Mouse (Mus musculus): ENCODE data around the gene Sbno2. TPM values are rescaled to one million over a fixed set of nuclear protein-coding genes. Genes with fewer than 3 reads are reported as not detected.
A peak's percentile ranks its signal among the peaks of the same experiment; 100 is the strongest.

The Sbno2 gene
- total RNA-seq, 2 experiments from 2014 or later: 5.6 to 6.7 TPM

GRCm38 (mm10) chr10:80141786-80142529 is 36.6 kb upstream of the Sbno2 start:
- DNase-seq: peak; percentile 94

- peak; percentile 96 for DNase-seq
These were observed 35.9 kb upstream of the Sbno2 start for GRCm38 (mm10) chr10:80141243-80141642.

- DNase-seq: no peak
These were observed 35.3 kb upstream of the Sbno2 start, which contains the start of gene Cbarp for GRCm38 (mm10) chr10:80140666-80141035. Gene Cbarp, minus strand, starts transcription at chr10:80140835.

GRCm38 (mm10) chr10:80139975-80140665 is 34.7 kb upstream of the Sbno2 start:
- DNase-seq: no peak

GRCm38 (mm10) chr10:80139439-80139775 is 34.0 kb upstream of the Sbno2 start:
- no peak for DNase-seq

GRCm38 (mm10) chr10:80138553-80139438 is 33.4 kb upstream of the Sbno2 start, which contains the start of gene Atp5d:
Gene Atp5d, plus strand, starts transcription at chr10:80138632.
- peak; percentile 58 for DNase-seq

- no peak for DNase-seq
These were observed 32.5 kb upstream of the Sbno2 start for GRCm38 (mm10) chr10:80137626-80138552.

GRCm38 (mm10) chr10:80136952-80137625 is 31.7 kb upstream of the Sbno2 start:
- DNase-seq: no peak

GRCm38 (mm10) chr10:80136179-80136951 is 31.0 kb upstream of the Sbno2 start:
- DNase-seq: no peak

GRCm38 (mm10) chr10:80135641-80136040 is 30.3 kb upstream of the Sbno2 start:
- DNase-seq: no peak

DNA sequence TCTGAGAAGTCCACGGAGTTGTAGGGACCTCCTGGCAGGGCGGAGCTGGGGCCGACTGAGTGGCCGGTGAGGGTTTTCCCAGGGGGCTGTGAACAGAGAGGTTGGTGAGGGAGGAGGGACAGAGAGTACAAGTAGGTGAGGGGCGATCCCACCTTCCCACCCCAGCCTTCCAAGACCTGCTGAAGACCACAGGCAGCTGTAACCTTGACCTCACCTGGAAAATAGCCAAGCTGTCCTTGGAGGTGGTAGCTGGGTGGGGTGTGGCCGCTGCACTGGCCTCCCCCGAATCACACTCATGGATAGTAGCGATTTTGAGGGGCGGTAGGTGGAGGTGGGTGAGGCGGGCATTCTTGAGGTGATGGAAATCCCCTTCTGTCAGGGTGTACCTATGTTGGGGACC is 29.8 kb upstream of the Sbno2 start:
- no peak for DNase-seq

DNA sequence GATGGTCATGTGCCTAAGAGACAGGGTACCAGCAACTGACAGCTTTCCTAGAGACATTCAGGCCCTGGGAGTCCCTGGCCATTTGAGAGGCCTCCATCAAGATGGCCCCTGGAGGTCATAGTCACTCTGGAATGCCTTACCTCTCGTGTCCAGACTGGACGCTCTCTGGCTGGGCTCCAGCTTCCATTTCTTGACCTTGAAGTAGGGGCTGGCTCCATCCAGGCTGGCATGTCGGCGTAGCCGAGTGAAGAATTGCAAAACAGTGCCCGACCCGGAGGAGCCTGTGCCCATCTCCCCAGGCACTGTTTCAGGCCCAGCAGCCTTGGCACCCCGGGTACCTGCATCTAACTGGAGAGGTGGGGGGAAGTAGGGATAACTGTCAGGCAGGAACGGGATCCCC is 29.1 kb upstream of the Sbno2 start:
- DNase-seq: no peak

DNA sequence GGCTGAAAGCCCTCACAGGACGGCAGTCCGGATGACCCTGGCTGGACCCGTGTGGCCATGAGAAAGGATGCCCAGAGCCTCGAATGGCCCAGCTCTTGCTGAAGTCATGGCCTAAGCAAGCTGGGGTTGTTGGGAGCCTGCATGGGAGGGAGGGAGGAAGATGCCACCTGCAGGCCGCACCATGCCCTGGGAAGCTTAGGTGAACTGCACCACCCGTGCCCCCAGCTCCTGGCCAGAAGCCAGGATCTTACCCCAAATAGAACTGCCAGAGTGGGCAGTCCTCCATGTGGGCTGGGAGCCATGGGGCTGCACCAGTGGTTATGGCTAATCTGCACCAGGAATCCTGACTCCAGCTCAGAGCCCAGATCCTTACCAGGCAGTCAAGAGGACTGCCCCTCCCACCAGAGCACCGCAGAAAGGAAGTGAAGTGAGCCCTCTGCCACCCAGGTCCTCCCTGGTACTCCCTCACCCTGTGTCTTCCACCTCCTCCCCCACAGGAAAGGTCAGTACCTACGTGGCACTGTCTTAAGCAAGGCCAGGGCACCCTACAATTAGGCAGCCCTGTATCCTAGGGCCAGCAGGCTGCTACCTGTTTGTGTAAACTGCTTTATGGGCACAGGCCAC is 28.0 kb upstream of the Sbno2 start:
- peak; percentile 54 for DNase-seq

DNA sequence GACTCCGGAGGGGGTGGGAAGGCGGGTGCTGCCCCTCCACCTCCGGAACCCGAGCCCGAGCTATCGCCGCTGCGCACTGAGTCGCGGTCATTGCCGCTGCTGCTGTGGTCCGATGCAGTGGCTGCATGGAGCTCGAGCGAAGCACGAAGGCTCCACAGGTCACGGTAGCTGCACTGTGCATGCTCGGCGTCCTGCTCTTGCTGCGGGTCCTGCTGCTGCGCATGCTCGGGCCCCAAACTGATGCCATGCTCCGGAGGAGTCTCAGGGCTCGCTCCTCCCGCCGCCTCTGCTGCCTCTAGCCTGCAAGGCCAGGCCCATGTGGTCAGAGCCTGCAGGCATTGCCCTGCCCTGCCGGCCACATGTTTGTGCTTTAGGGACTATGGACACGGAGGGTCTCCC is 26.6 kb upstream of the Sbno2 start:
- DNase-seq: peak; percentile 6

GRCm38 (mm10) chr10:80131316-80131951 is 26.1 kb upstream of the Sbno2 start:
- DNase-seq: peak; percentile 13

DNA sequence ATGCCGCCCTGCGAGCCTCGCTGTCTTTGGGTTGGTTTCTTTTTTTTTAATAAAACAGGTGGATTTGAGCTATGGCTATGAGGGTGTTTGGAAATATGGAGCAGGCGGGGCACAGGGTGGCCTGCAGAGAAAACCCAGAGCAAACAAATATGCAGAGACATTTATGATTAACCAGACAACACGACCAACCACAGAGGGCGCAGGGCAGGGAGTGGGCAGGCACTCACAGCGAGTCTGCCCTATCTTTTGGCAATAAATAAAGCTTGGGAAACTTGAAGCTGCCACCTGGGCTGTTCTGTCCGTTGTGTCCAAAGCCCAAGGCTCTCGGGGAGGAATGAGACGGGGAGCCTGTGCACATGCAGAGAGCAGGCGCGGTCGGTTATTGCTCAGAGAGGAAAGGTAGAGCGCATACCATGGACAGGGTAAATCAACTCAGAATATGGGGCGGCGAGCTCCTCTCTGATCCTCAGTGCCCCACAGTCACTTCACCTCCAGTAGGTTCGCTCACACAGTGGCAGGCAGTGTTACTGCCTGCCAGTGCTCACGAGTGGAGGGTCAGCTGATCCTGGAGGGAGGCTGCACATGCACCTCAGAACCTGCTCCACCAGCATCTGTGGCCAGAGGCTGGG is 25.1 kb upstream of the Sbno2 start:
- DNase-seq: peak; percentile 5

- peak; percentile 6 for DNase-seq
These were observed 24.5 kb upstream of the Sbno2 start for GRCm38 (mm10) chr10:80129846-80130245.

- peak; percentile 4 for DNase-seq
These were observed 22.5 kb upstream of the Sbno2 start for GRCm38 (mm10) chr10:80127920-80128319.
